Mouse (Mus musculus) neural tube, embryonic 14.5 days (tissue): ENCODE data around the gene Olr1. TPM values are rescaled to one million over a fixed set of nuclear protein-coding genes. Genes with fewer than 3 reads are reported as not detected.

Experiments used
- ATAC-seq: fragments of 200-750 bp; cut with Nextera tagmentation; 2 replicates; pipeline ENCODE4 v1.8.0; 2017; ENCODE audit warnings: low read depth, mild to moderate bottlenecking, moderate TSS enrichment, moderate library complexity
- H3K27ac ChIP-seq: fragments of 300-500 bp; sonication (generic); 2 replicates; pipeline ENCODE4 v1.5.1; 2014; ENCODE audit warnings: low read depth, mild to moderate bottlenecking, control low read depth, low read length, moderate library complexity, mixed read lengths
- H3K27me3 ChIP-seq: fragments of 300-500 bp; sonication (generic); 2 replicates; pipeline ENCODE4 v1.6.1; 2014; ENCODE audit warnings: low read length; ENCODE audit not compliant: control insufficient read depth, insufficient read depth
- H3K36me3 ChIP-seq: fragments of 300-500 bp; sonication (generic); 2 replicates; pipeline ENCODE4 v1.6.1; 2014; ENCODE audit warnings: low read length, mixed read lengths; ENCODE audit not compliant: control insufficient read depth, insufficient read depth
- H3K4me1 ChIP-seq: fragments of 300-500 bp; sonication (generic); 2 replicates; pipeline ENCODE4 v1.6.1; 2014; ENCODE audit warnings: low read length; ENCODE audit not compliant: control insufficient read depth, insufficient read depth
- H3K4me2 ChIP-seq: fragments of 300-500 bp; sonication (generic); 2 replicates; pipeline ENCODE4 v1.6.1; 2014; ENCODE audit warnings: mild to moderate bottlenecking, low read depth, low read length, control low read depth
- H3K4me3 ChIP-seq: fragments of 300-500 bp; sonication (generic); 2 replicates; pipeline ENCODE4 v1.5.1; 2014; ENCODE audit warnings: low read depth, low read length, control low read depth, mixed read lengths
- H3K9ac ChIP-seq: fragments of 300-500 bp; sonication (generic); replicated peaks from 2 replicates; pipeline ENCODE4 v1.6.1; 2014; ENCODE audit warnings: low read depth, mild to moderate bottlenecking, control low read depth, low read length, mixed read lengths
- H3K9me3 ChIP-seq: fragments of 300-500 bp; sonication (generic); 2 replicates; pipeline ENCODE4 v1.6.1; 2016; ENCODE audit warnings: low read length; ENCODE audit not compliant: control insufficient read depth
- WGBS: fragments of 180-500 bp; shearing (Covaris S2); extraction: QIAGEN DNeasy Blood & Tissue Kit; methylation state at CpG from one replicate; pipeline ENCODE4 v1.1.7; 2014; 5-methylcytosine and 5-hydroxymethylcytosine counted together
- polyA plus RNA-seq: library from polyadenylated mRNA; unstranded; fragments of >200 nt; fragmentation: Nextera tagmentation; extraction: Ambion mirVana; gene quantifications from 2 replicates; pipeline ENCODE4 v1.2.1, GENCODE M21; 2014

Olr1 gene
- polyA plus RNA-seq, 1 experiment from 2014 or later, result not detected

GRCm38 (mm10) chr6:129436025-129436424 lies 70.9 kb downstream of the Olr1 start:
- H3K4me2 ChIP-seq, result no peak overlapping the region
- no peak for ATAC-seq
- no peaks in the 10 kb centered on the region for H3K4me1 ChIP-seq
- no peak overlapping the region for H3K9ac ChIP-seq
- WGBS, result 86% methylated on average over 3 of the region's 3 CpGs
- H3K27ac ChIP-seq, result no peak overlapping the region
- H3K9me3 ChIP-seq, result no peaks in the 10 kb centered on the region
- H3K36me3 ChIP-seq, result no peaks in the 10 kb centered on the region
- H3K4me3 ChIP-seq, result no peak overlapping the region
- no peaks in the 10 kb centered on the region for H3K27me3 ChIP-seq

Other genes with a start within 250 kb of the Olr1 start
- gene Cd69, start 231.7 kb downstream of the Olr1 start, polyA plus RNA-seq, result not detected in 2 replicates
- not detected in 2 replicates for gene 4922502D21Rik, start 175.4 kb downstream of the Olr1 start, polyA plus RNA-seq
- gene Clec12a, start 164.5 kb downstream of the Olr1 start, polyA plus RNA-seq, result 0.48 and 0.55 TPM in 2 replicates
- 0.17 and 0.27 TPM in 2 replicates for gene Clec12b, start 121.3 kb downstream of the Olr1 start, polyA plus RNA-seq
- gene Clec1b, start 109.9 kb downstream of the Olr1 start, polyA plus RNA-seq, result 0.54 and 0.88 TPM in 2 replicates
- 0.10 and 0.17 TPM in 2 replicates for gene Clec9a, start 98.3 kb downstream of the Olr1 start, polyA plus RNA-seq
- gene Clec1a, start 55.2 kb downstream of the Olr1 start, polyA plus RNA-seq, result 0.87 and 1.6 TPM in 2 replicates
- 0.33 TPM in 1 of 2 replicates, not detected in the other for gene Tmem52b, start 5.4 kb upstream of the Olr1 start, polyA plus RNA-seq
- 60.2 and 60.6 TPM in 2 replicates for gene Gabarapl1, start 26.0 kb upstream of the Olr1 start, polyA plus RNA-seq
- not detected in 2 replicates for gene Klre1, start 70.7 kb upstream of the Olr1 start, polyA plus RNA-seq
- not detected in 2 replicates for gene Klrd1, start 84.6 kb upstream of the Olr1 start, polyA plus RNA-seq
- 0.19 and 0.43 TPM in 2 replicates for gene Klrk1, start 116.7 kb upstream of the Olr1 start, polyA plus RNA-seq
- not detected in 2 replicates for gene Klrc3, start 136.2 kb upstream of the Olr1 start, polyA plus RNA-seq
- not detected in 2 replicates for gene Klrc2, start 153.5 kb upstream of the Olr1 start, polyA plus RNA-seq
- not detected in 2 replicates for gene Klrc1, start 171.8 kb upstream of the Olr1 start, polyA plus RNA-seq
- gene Klri1, start 210.0 kb upstream of the Olr1 start, polyA plus RNA-seq, result 0.33 TPM in 1 of 2 replicates, not detected in the other
- gene Klri2, start 233.3 kb upstream of the Olr1 start, polyA plus RNA-seq, result not detected in 2 replicates